Mouse (Mus musculus) left cerebral cortex, postnatal 25 days (tissue): Measurements from ENCODE around the gene Slc2a1. TPM values are rescaled to one million over a fixed set of nuclear protein-coding genes. Genes with fewer than 3 reads are reported as not detected.

Experiments
- DNase-seq, 2 experiments: peaks; one replicate each; pipeline ENCODE4 v3.0.0; 2022; ENCODE audit warnings: low spot score in 2 of 2, mixed read lengths in 1 of 2
- intact Hi-C: fragments of 180-260 bp; cut with DNase I; formaldehyde crosslinking; loops from one replicate; pipeline ENCODE4 v1.15.1; 2025
- microRNA-seq, 2 experiments: library from miRNA; unstranded; fragments of <30 nt; microRNA quantifications; one replicate each; pipeline ENCODE4 v1.2.0; 2022
- total RNA-seq, 2 experiments: library from RNA; stranded (reverse); gene quantifications; 2 replicates each; pipeline ENCODE4 v1.2.3; 2021

Gene Slc2a1
- total RNA-seq, 2 experiments from 2014 or later = 95.0 to 111 TPM

DNA sequence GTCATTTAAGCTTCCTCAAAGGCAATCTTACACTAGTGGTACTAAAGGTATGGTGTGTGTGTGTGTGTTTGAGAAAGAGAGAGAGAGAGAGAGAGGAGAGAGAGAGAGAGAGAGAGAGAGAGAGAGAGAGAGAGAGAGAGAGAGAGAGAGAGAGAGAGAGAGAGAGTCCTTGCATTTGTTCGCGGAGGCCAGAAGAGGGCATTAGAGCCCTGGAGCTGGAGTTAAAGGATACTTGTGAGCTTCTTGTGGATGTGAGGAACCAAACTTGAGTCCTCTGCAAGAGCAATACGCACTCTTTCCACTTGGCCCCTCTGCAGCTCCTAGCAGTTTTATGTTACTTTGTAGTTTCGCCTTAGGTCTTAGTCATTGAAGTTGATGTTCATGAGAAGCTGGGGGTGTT, 54.5 kb downstream of the Slc2a1 start:
- intact Hi-C loops = no loop called here
- no peak for DNase-seq

GRCm38 (mm10) chr4:119165916-119166315, 57.4 kb downstream of the Slc2a1 start:
- no peak for DNase-seq
- intact Hi-C loops = loop anchor here (5.0 kb wide), 1 partner anchor 36 kb away; no protein-coding TSS in a partner anchor

- intact Hi-C loops = loop anchor here (1.0 to 5.0 kb wide), 2 partner anchors 35 to 162 kb away; no protein-coding TSS in a partner anchor
- no peak for DNase-seq
Observed at GRCm38 (mm10) chr4:119167068-119167467, 58.6 kb downstream of the Slc2a1 start.

GRCm38 (mm10) chr4:119167663-119168062, 59.2 kb downstream of the Slc2a1 start:
- DNase-seq = peak; percentile 84 to 89
- intact Hi-C loops = loop anchor here (1.0 to 5.0 kb wide), 2 partner anchors 35 to 162 kb away; no protein-coding TSS in a partner anchor

GRCm38 (mm10) chr4:119172919-119173650, 64.6 kb downstream of the Slc2a1 start:
- intact Hi-C loops = no loop called here
- peak in 1 of 2 experiments; percentile 55 for DNase-seq

- DNase-seq = peak; percentile 96 to 99
- intact Hi-C loops = no loop called here
Observed at GRCm38 (mm10) chr4:119173851-119174453, 65.4 kb downstream of the Slc2a1 start, which contains the start of gene Zfp691. Zfp691 (minus strand) TSS chr4:119174195.

DNA sequence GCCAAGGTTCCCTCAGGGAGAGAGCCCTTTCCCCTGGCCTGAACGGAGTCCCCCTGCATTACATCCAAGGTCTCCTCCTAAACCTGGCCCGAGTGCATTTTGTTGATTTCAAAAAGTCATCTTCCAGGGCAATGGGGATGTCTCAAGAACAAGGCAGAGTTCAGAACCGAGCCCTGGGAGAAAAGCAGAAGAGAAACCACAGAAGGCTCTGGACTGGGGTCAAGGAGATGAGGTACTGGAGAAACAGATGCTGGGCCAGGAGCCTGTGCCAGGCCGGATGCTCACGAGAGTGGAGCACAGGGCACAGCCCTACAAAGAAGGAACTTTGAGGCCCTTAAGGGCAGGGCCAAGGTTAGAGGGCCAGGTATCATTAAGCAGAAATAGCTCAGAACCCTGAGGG, 69.2 kb downstream of the Slc2a1 start:
- intact Hi-C loops = no loop called here
- DNase-seq = no peak

DNA sequence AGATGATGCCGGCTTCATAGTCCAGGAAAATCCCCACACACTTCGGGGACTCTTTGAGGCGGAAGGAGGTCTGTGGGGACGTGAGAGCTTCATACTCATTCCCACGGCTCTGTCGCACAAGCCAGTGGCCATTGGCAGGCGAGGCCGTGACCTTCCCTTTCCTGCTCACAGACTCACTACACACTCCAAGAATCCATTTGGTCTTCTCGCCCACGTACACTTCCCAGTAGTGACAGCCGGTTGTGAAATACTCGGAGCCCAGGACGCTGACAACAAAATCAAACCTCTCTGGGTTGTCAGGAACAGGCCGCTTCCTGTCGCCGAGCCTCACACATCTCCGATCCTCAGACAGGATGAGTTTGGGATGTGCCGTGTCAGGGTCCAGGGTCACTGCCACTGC, 69.8 kb downstream of the Slc2a1 start:
- intact Hi-C loops = no loop called here
- DNase-seq = no peak

- intact Hi-C loops = loop anchor here (10.0 kb wide), 1 partner anchor 535 kb away; no protein-coding TSS in a partner anchor
- DNase-seq = no peak
Observed at GRCm38 (mm10) chr4:119180133-119180707, 71.7 kb downstream of the Slc2a1 start.

DNA sequence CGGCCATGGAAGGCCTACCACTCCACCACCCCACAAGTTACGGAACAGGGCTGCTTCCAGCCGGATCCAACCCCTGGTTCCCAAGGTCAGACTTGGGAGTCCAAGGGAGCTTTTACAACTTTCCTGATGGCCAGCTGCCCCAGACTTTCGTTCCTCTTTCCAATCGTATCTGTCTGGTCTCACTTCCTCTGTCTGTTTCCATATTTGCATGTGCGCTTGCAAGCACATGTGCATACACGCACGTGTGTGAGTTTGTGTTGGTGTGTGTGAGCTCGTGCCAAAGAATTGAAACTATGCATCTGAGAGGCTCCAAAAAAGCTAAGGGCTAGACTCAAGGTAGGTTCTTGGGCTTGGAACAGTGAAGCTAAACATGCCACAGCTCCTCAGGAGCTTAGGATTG, 72.9 kb downstream of the Slc2a1 start:
- intact Hi-C loops = loop anchor here (10.0 kb wide), 1 partner anchor 537 kb away; no protein-coding TSS in a partner anchor
- DNase-seq = peak in 1 of 2 experiments; percentile 25

GRCm38 (mm10) chr4:119183525-119183924, 75.0 kb downstream of the Slc2a1 start:
- DNase-seq = no peak
- intact Hi-C loops = loop anchor here (10.0 kb wide), 1 partner anchor 539 kb away; no protein-coding TSS in a partner anchor

GRCm38 (mm10) chr4:119185771-119186170, 77.3 kb downstream of the Slc2a1 start:
- intact Hi-C loops = loop anchor here (10.0 kb wide), 1 partner anchor 541 kb away; no protein-coding TSS in a partner anchor
- DNase-seq = no peak

Small RNAs within 50 kb of the gene (microRNA-seq; reads per million reads assigned to microRNA genes)
- 0 reads per million in 2 experiments for gene Mir1957a

Other genes with a start within 250 kb of the Slc2a1 start
- gene Olfr1331, start 244.1 kb upstream of the Slc2a1 start, total RNA-seq = not detected
- gene Olfr1330, start 220.1 kb upstream of the Slc2a1 start, total RNA-seq = not detected
- not detected for gene Olfr1329, start 191.2 kb upstream of the Slc2a1 start, total RNA-seq
- not detected for gene Olfr1328, start 170.1 kb upstream of the Slc2a1 start, total RNA-seq
- gene Lao1, start 147.1 kb upstream of the Slc2a1 start, total RNA-seq = under 1 TPM; 0.27 to 0.34 TPM
- 1 to 10 TPM; 7.9 to 8.6 TPM for gene Zfp691, start 65.5 kb downstream of the Slc2a1 start, total RNA-seq
- under 1 TPM; 0.57 to 0.60 TPM for gene Ermap, start 81.3 kb downstream of the Slc2a1 start, total RNA-seq
- 10 to 100 TPM; 17.6 to 20.7 TPM for gene Svbp, start 86.6 kb downstream of the Slc2a1 start, total RNA-seq
- under 1 TPM; 0.50 to 0.64 TPM for gene Tmem269, start 109.5 kb downstream of the Slc2a1 start, total RNA-seq
- 10 to 100 TPM; 33.4 to 34.2 TPM for gene AU022252, start 124.0 kb downstream of the Slc2a1 start, total RNA-seq
- gene P3h1, start 124.2 kb downstream of the Slc2a1 start, total RNA-seq = 1 to 10 TPM; 6.5 to 6.9 TPM
- gene Cldn19, start 146.7 kb downstream of the Slc2a1 start, total RNA-seq = under 1 TPM; 0.43 to 0.44 TPM
- gene Ybx1, start 185.9 kb downstream of the Slc2a1 start, total RNA-seq = 100 to 1,000 TPM; 218 to 230 TPM
- gene Ppih, start 211.8 kb downstream of the Slc2a1 start, total RNA-seq = 10 to 100 TPM; 16.2 to 21.6 TPM